Mouse (Mus musculus) heart, embryonic 10.5 days (tissue): ENCODE results near the gene Zfp948. TPM values are rescaled to one million over a fixed set of nuclear protein-coding genes. Genes with fewer than 3 reads are reported as not detected.

Experiments used
- DNase-seq: peaks from one replicate; pipeline ENCODE4 v3.0.0-alpha.2; 2017; ENCODE audit warnings: low spot score
- H3K27ac ChIP-seq: fragments of 300-500 bp; sonication (generic); 2 replicates; pipeline ENCODE4 v1.5.1; 2016; ENCODE audit warnings: mild to moderate bottlenecking
- H3K27me3 ChIP-seq: fragments of 300-500 bp; sonication (generic); 2 replicates; pipeline ENCODE4 v1.6.1; 2016; ENCODE audit warnings: mild to moderate bottlenecking; ENCODE audit not compliant: poor library complexity, insufficient read depth, severe bottlenecking
- H3K36me3 ChIP-seq: fragments of 300-500 bp; sonication (generic); 2 replicates; pipeline ENCODE4 v1.6.1; 2016; ENCODE audit warnings: mild to moderate bottlenecking, moderate library complexity
- H3K4me1 ChIP-seq: fragments of 300-500 bp; sonication (generic); 2 replicates; pipeline ENCODE4 v1.6.1; 2016; ENCODE audit warnings: mild to moderate bottlenecking
- H3K4me3 ChIP-seq: fragments of 300-500 bp; sonication (generic); 2 replicates; pipeline ENCODE4 v1.5.1; 2016; ENCODE audit warnings: mild to moderate bottlenecking, moderate library complexity
- H3K9me3 ChIP-seq: fragments of 300-500 bp; sonication (generic); 2 replicates; pipeline ENCODE4 v1.6.1; 2016; ENCODE audit warnings: mild to moderate bottlenecking, moderate library complexity
- WGBS: fragments of 180-500 bp; shearing (Covaris S2); methylation state at CpG from one replicate; pipeline ENCODE4 v1.1.7; 2016; 5-methylcytosine and 5-hydroxymethylcytosine counted together
- polyA plus RNA-seq: library from polyadenylated mRNA; unstranded; fragments of >200 nt; fragmentation: Nextera tagmentation; extraction: Ambion mirVana; gene quantifications from 2 replicates; pipeline ENCODE4 v1.2.1, GENCODE M21; 2016

The Zfp948 gene
- polyA plus RNA-seq, result 15.6 and 19.0 TPM in 2 replicates

GRCm38 (mm10) chr17:21566728-21567349 is at the start of gene Zfp948:
TSS of gene Zfp948 (plus strand) at chr17:21567008.
- peak within 1 kb of the TSS; percentile 93 for H3K27ac ChIP-seq
- peak within 1 kb of the TSS; percentile 74 for H3K4me3 ChIP-seq
- 0 out of 2 replicates have a peak, but pooled peaks cover 8% of the 10 kb centered on the region for H3K4me1 ChIP-seq
- no peaks in the 10 kb centered on the region for H3K27me3 ChIP-seq
- peak; percentile 94 for DNase-seq
- H3K9me3 ChIP-seq, result no peaks in the 10 kb centered on the region
- WGBS, result 1% methylated on average over 29 of the region's 29 CpGs
- peaks cover 9% of the 10 kb centered on the region for H3K36me3 ChIP-seq

GRCm38 (mm10) chr17:21517130-21517671 is 49.6 kb upstream of the Zfp948 start:
- Histone ChIP-seq H3K4me1 (no peaks in the 10 kb centered on the region), H3K27ac (peak overlapping the region; percentile 93), H3K27me3 (no peaks in the 10 kb centered on the region), H3K36me3 (peaks cover 1% of the 10 kb centered on the region; the same call in 1 of the 2 replicates), H3K9me3 (no peaks in the 10 kb centered on the region), H3K4me3 (peak overlapping the region; percentile 73)
- no peak for DNase-seq
- 41% methylated on average over 4 of the region's 4 CpGs for WGBS

GRCm38 (mm10) chr17:21526270-21526669 is 40.5 kb upstream of the Zfp948 start:
- Histone ChIP-seq H3K27ac (no peak overlapping the region), H3K9me3 (no peaks in the 10 kb centered on the region), H3K4me1 (no peaks in the 10 kb centered on the region), H3K4me3 (no peak overlapping the region), H3K36me3 (no peaks in the 10 kb centered on the region), H3K27me3 (no peaks in the 10 kb centered on the region)
- no peak for DNase-seq

- Histone ChIP-seq H3K27me3 (no peaks in the 10 kb centered on the region), H3K9me3 (no peaks in the 10 kb centered on the region), H3K27ac (no peak overlapping the region), H3K36me3 (no peaks in the 10 kb centered on the region), H3K4me1 (peaks cover 16% of the 10 kb centered on the region), H3K4me3 (no peak overlapping the region)
- peak; percentile 58 for DNase-seq
- 69% methylated on average over 5 of the region's 5 CpGs for WGBS
Measured at GRCm38 (mm10) chr17:21530645-21531330, 36.0 kb upstream of the Zfp948 start.

GRCm38 (mm10) chr17:21531621-21532020 is 35.2 kb upstream of the Zfp948 start:
- Histone ChIP-seq H3K27me3 (no peaks in the 10 kb centered on the region), H3K27ac (peak overlapping the region; percentile 98), H3K4me1 (peaks cover 16% of the 10 kb centered on the region), H3K36me3 (no peaks in the 10 kb centered on the region), H3K9me3 (no peaks in the 10 kb centered on the region), H3K4me3 (peak overlapping the region; percentile 82)
- peak; percentile 70 for DNase-seq
- WGBS, result 74% methylated on average over 5 of the region's 5 CpGs

- WGBS, result under 1% methylated on average over 54 of the region's 54 CpGs
- peaks cover 16% of the 10 kb centered on the region for H3K4me1 ChIP-seq
- no peaks in the 10 kb centered on the region for H3K27me3 ChIP-seq
- DNase-seq, result peak; percentile 89
- H3K9me3 ChIP-seq, result no peaks in the 10 kb centered on the region
- H3K4me3 ChIP-seq, result peak overlapping the region; percentile 82
- peak overlapping the region; percentile 98 for H3K27ac ChIP-seq
- no peaks in the 10 kb centered on the region for H3K36me3 ChIP-seq
Measured at GRCm38 (mm10) chr17:21532101-21532951, 34.5 kb upstream of the Zfp948 start.

- H3K27ac ChIP-seq, result no peak overlapping the region
- H3K4me1 ChIP-seq, result peaks cover 16% of the 10 kb centered on the region
- H3K36me3 ChIP-seq, result no peaks in the 10 kb centered on the region
- no peak overlapping the region for H3K4me3 ChIP-seq
- no peaks in the 10 kb centered on the region for H3K27me3 ChIP-seq
- 93% methylated on average over 1 of the region's 1 CpGs for WGBS
- no peaks in the 10 kb centered on the region for H3K9me3 ChIP-seq
- DNase-seq, result peak; percentile 60
Measured at GRCm38 (mm10) chr17:21533961-21534360, 32.8 kb upstream of the Zfp948 start.

GRCm38 (mm10) chr17:21534460-21535095 is 32.2 kb upstream of the Zfp948 start:
- H3K4me1 ChIP-seq, result peaks cover 16% of the 10 kb centered on the region
- H3K9me3 ChIP-seq, result no peaks in the 10 kb centered on the region
- H3K36me3 ChIP-seq, result no peaks in the 10 kb centered on the region
- DNase-seq, result peak; percentile 68
- no peaks in the 10 kb centered on the region for H3K27me3 ChIP-seq
- H3K27ac ChIP-seq, result peak overlapping the region; percentile 75; the same call in 1 of the 2 replicates
- no peak overlapping the region for H3K4me3 ChIP-seq
- 23% methylated on average over 4 of the region's 4 CpGs for WGBS

GRCm38 (mm10) chr17:21535096-21536001 is 31.5 kb upstream of the Zfp948 start, which contains the start of gene Zfp52:
TSS of gene Zfp52 (plus strand) at chr17:21535539.
- Histone ChIP-seq H3K27ac (peak within 1 kb of the TSS; percentile 75), H3K4me1 (peaks cover 16% of the 10 kb centered on the region), H3K36me3 (no peaks in the 10 kb centered on the region), H3K9me3 (no peaks in the 10 kb centered on the region), H3K27me3 (no peaks in the 10 kb centered on the region), H3K4me3 (peak within 1 kb of the TSS; percentile 69)
- 3% methylated on average over 21 of the region's 21 CpGs for WGBS
- peak; percentile 87 for DNase-seq

GRCm38 (mm10) chr17:21536096-21536495 is 30.7 kb upstream of the Zfp948 start:
- peaks cover 16% of the 10 kb centered on the region for H3K4me1 ChIP-seq
- WGBS, result 34% methylated on average over 7 of the region's 7 CpGs
- H3K4me3 ChIP-seq, result peak overlapping the region; percentile 69
- no peaks in the 10 kb centered on the region for H3K36me3 ChIP-seq
- peak overlapping the region; percentile 75; the same call in 1 of the 2 replicates for H3K27ac ChIP-seq
- H3K9me3 ChIP-seq, result no peaks in the 10 kb centered on the region
- no peak for DNase-seq
- H3K27me3 ChIP-seq, result no peaks in the 10 kb centered on the region

GRCm38 (mm10) chr17:21536676-21537075 is 30.1 kb upstream of the Zfp948 start:
- WGBS, result 65% methylated on average over 2 of the region's 2 CpGs
- Histone ChIP-seq H3K36me3 (no peaks in the 10 kb centered on the region), H3K9me3 (no peaks in the 10 kb centered on the region), H3K27ac (no peak overlapping the region), H3K4me1 (peaks cover 12% of the 10 kb centered on the region), H3K27me3 (no peaks in the 10 kb centered on the region), H3K4me3 (no peak overlapping the region)
- no peak for DNase-seq
